Mouse (Mus musculus): ENCODE measurements at regions not wholly inside any gene's neighbourhood (a gene's known extent, or its start where the extent isn't known, plus 50 kb on each side); places are given as distances from the start of the nearest gene placed in this dataset.

DNA sequence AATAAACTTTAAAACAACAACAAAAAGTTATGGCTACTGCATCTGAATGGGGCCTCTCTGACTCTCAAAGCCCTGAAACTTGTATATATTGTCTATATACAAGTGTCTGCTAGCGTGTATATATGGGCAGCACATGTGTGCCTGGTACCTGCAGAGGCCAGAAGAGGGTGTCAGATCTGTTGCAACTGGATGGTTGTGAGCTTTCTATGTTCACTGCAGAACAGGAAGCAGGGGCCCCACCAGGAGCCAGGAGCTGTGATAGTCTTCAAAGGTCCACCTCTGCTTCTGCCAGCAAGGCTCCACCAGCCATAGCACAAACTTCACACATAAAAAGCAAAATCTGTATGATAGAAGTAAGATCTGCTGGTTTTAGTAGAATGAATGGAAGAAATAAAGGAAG lies 297.1 kb upstream of the Rnaseh2b start:
- TF ChIP-seq CTCF (conservative IDR thresholded peaks at IDR 0.05; ENCODE audit: low read length) (no peak), NANOG (IDR thresholded peaks at IDR 0.05; ENCODE audit: borderline replicate concordance, low read length) (no peak)
